24 mouse cellular contexts compared by ENCODE assay signal in genomic region chr1:37971520-37971919, GRCm38 (mm10). TPM values are rescaled to one million over a fixed set of nuclear protein-coding genes. Genes with fewer than 3 reads are reported as not detected.
"Had no signal": no experiment of that assay in that cellular context is flagged by ENCODE, and none has a peak within 500 bp of the region (broad histone marks: within the 10 kb centered on the region; RNA-seq: fewer than 3 reads in every experiment).

No protein-coding gene starts in this region.

- ATAC-seq: intestine, embryonic 16.5 days; liver, postnatal 0 days had no signal

- H3K27me3 ChIP-seq: limb, embryonic 12.5 days; limb, embryonic 15.5 days had no signal

- H3K4me1 ChIP-seq: limb, embryonic 12.5 days; limb, embryonic 15.5 days had no signal

- H3K4me2 ChIP-seq: limb, embryonic 12.5 days; limb, embryonic 15.5 days; liver, embryonic 11.5 days; midbrain, embryonic 11.5 days had no signal

- H3K27ac ChIP-seq: limb, embryonic 12.5 days; limb, embryonic 15.5 days; liver, embryonic 14.5 days had no signal

- H3K9me3 ChIP-seq: limb, embryonic 12.5 days; limb, embryonic 15.5 days had no signal

- H3K9ac ChIP-seq: limb, embryonic 12.5 days; limb, embryonic 15.5 days; liver, embryonic 14.5 days; liver, postnatal 0 days had no signal

- H3K4me3 ChIP-seq: limb, embryonic 12.5 days; limb, embryonic 15.5 days had no signal

- DNase-seq: kidney, adult 18-20 months; kidney, adult 9 months; kidney, postnatal 14 days; kidney, postnatal 4 days; left cerebral cortex, postnatal 4 days; liver, postnatal 0 days; lung, postnatal 10 days; midbrain, embryonic 14.5 days; thymus, adult 18-20 months; thymus, postnatal 36 days had no signal

- H3K36me3 ChIP-seq: limb, embryonic 12.5 days; limb, embryonic 15.5 days had no signal

RNA-seq across cellular contexts. Expression of gene Lyg1, which starts 14.0 kb away (rescaled TPM):
- polyA plus RNA-seq: intestine, embryonic 16.5 days; kidney, embryonic 16.5 days; limb, embryonic 12.5 days; limb, embryonic 15.5 days; liver, embryonic 11.5 days; liver, embryonic 14.5 days; liver, postnatal 0 days; midbrain, embryonic 11.5 days; midbrain, embryonic 14.5 days; midbrain, postnatal 0 days; neural tube, embryonic 11.5 days; neural tube, embryonic 14.5 days; small intestine, adult 2 months; spleen, adult 2 months; stomach, embryonic 16.5 days; testis, adult 2 months had no signal

RNA-seq across cellular contexts. Expression of gene Lyg2, which starts 55.2 kb away (rescaled TPM):
- polyA plus RNA-seq: intestine, embryonic 16.5 days; kidney, embryonic 16.5 days; limb, embryonic 12.5 days; limb, embryonic 15.5 days; liver, embryonic 11.5 days; liver, postnatal 0 days; midbrain, embryonic 11.5 days; midbrain, embryonic 14.5 days; neural tube, embryonic 11.5 days; neural tube, embryonic 14.5 days; small intestine, adult 2 months; spleen, adult 2 months; stomach, embryonic 16.5 days; testis, adult 2 months had no signal
